In the genomic region with DNA sequence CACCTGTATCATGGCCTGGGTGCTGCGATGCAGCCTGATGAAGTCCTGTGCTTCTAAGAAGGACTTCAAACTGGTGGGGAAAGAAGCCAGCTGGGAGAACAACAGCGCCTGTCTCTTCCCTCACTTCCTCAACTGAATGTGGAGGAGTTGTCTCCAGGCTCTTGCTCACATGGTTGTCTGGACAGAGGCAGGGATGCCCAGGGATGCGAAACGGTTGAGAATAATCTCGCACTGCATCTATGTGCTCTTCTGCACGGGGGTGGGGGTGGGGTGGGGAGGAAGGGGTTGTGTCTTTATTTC, we compare ENCODE assay signal across 17 mouse cellular contexts. TPM values are rescaled to one million over a fixed set of nuclear protein-coding genes. Genes with fewer than 3 reads are reported as not detected.
DNase-seq lines count a peak whose midpoint lies in the region; ATAC-seq and TF ChIP-seq lines count a peak whose summit lies in the region.
"Had no signal": no experiment of that assay in that cellular context is flagged by ENCODE, and none has a peak within 500 bp of the region (broad histone marks: within the 10 kb centered on the region; RNA-seq: fewer than 3 reads in every experiment).

No protein-coding gene starts in this region.

- H3K4me3 ChIP-seq in gastrocnemius, adult 2 months, result peak overlapping the region; percentile 63
- H3K4me3 ChIP-seq in kidney, embryonic 15.5 days (replicated peaks), result no peak overlapping the region
- peak overlapping the region; percentile 34 for H3K4me3 ChIP-seq in embryonic facial prominence, embryonic 14.5 days (ENCODE audit: low read depth, low read length)
- peak overlapping the region; percentile 39 for H3K4me3 ChIP-seq in limb, embryonic 15.5 days

- H3K4me2 ChIP-seq in kidney, embryonic 15.5 days, result peak overlapping the region; percentile 57; the same call in 1 of the 2 replicates
- peak overlapping the region; percentile 51 for H3K4me2 ChIP-seq in embryonic facial prominence, embryonic 14.5 days (ENCODE audit: low read depth, low read length)
- H3K4me2 ChIP-seq in limb, embryonic 15.5 days, result peak overlapping the region; percentile 53

- no peaks in the 10 kb centered on the region for H3K36me3 ChIP-seq in kidney, embryonic 15.5 days
- H3K36me3 ChIP-seq in embryonic facial prominence, embryonic 14.5 days (ENCODE audit: control insufficient read depth, insufficient read depth, low read length), result no peaks in the 10 kb centered on the region
- no peaks in the 10 kb centered on the region for H3K36me3 ChIP-seq in limb, embryonic 15.5 days
- H3K36me3 ChIP-seq: hindbrain, embryonic 13.5 days; neural tube, embryonic 12.5 days had no signal

- peaks cover 13% of the 10 kb centered on the region for H3K4me1 ChIP-seq in kidney, embryonic 15.5 days
- peaks cover 6% of the 10 kb centered on the region; the same call in 1 of the 2 replicates for H3K4me1 ChIP-seq in embryonic facial prominence, embryonic 14.5 days (ENCODE audit: control insufficient read depth, insufficient read depth, low read length)
- H3K4me1 ChIP-seq in limb, embryonic 15.5 days, result peaks cover 32% of the 10 kb centered on the region

- H3K27ac ChIP-seq in gastrocnemius, adult 2 months, result no peak overlapping the region
- H3K27ac ChIP-seq in kidney, embryonic 15.5 days, result no peak overlapping the region
- H3K27ac ChIP-seq in embryonic facial prominence, embryonic 14.5 days (replicated peaks; ENCODE audit: low read depth, low read length), result no peak overlapping the region; the same call in 1 of the 2 replicates
- H3K27ac ChIP-seq in limb, embryonic 15.5 days, result peak overlapping the region; percentile 28
- H3K27ac ChIP-seq: hindbrain, embryonic 13.5 days; liver, embryonic 14.5 days; neural tube, embryonic 12.5 days had no signal

- ATAC-seq in kidney, embryonic 15.5 days (replicated peaks; ENCODE audit: low FRiP score), result no peak
- no peak for ATAC-seq in embryonic facial prominence, embryonic 14.5 days (ENCODE audit: low read depth)
- no peak for ATAC-seq in limb, embryonic 15.5 days (ENCODE audit: insufficient number of reproducible peaks, low FRiP score, low TSS enrichment, low read depth)
- ATAC-seq in megakaryocyte progenitor cell, adult 5-6 weeks (replicated peaks; ENCODE audit: poor library complexity), result no peak

- intact Hi-C loops in gastrocnemius, adult 2 months (cut with DNase I), result no loop called here
- intact Hi-C loops in gastrocnemius, postnatal 14 days (cut with DNase I; ENCODE audit: low total_unique reads), result no loop called here

- H3K9ac ChIP-seq in kidney, embryonic 15.5 days, result no peak overlapping the region
- peak overlapping the region; percentile 48 for H3K9ac ChIP-seq in embryonic facial prominence, embryonic 14.5 days (ENCODE audit: low read depth, low read length)
- no peak overlapping the region for H3K9ac ChIP-seq in limb, embryonic 15.5 days
- H3K9ac ChIP-seq: hindbrain, embryonic 13.5 days; liver, embryonic 14.5 days; neural tube, embryonic 12.5 days had no signal

- peaks cover 100% of the 10 kb centered on the region for H3K27me3 ChIP-seq in kidney, embryonic 15.5 days
- H3K27me3 ChIP-seq in embryonic facial prominence, embryonic 14.5 days (replicated peaks; ENCODE audit: control insufficient read depth, insufficient read depth, low read length), result peaks cover 100% of the 10 kb centered on the region
- H3K27me3 ChIP-seq in limb, embryonic 15.5 days, result peaks cover 86% of the 10 kb centered on the region

- no peaks in the 10 kb centered on the region for H3K9me3 ChIP-seq in kidney, embryonic 15.5 days (replicated peaks)
- H3K9me3 ChIP-seq in embryonic facial prominence, embryonic 14.5 days (ENCODE audit: control insufficient read depth, low read length), result no peaks in the 10 kb centered on the region
- H3K9me3 ChIP-seq in limb, embryonic 15.5 days, result no peaks in the 10 kb centered on the region
- H3K9me3 ChIP-seq: hindbrain, embryonic 13.5 days; neural tube, embryonic 12.5 days had no signal

- no peak for DNase-seq in gastrocnemius, adult 2 months
- DNase-seq in gastrocnemius, postnatal 14 days, result no peak
- DNase-seq in kidney, adult 8-10 months, result no peak
- no peak for DNase-seq in embryonic facial prominence, embryonic 14.5 days (ENCODE audit: low spot score)
- no peak for DNase-seq in left cerebral cortex, adult 8-10 months (ENCODE audit: low spot score in 2 of 2)
- DNase-seq: B cell, adult 2 months; cerebellum, adult 9-11 months; right cerebral cortex, adult 18-20 months; thymus, postnatal 36 days had no signal

- no peak for TF ChIP-seq CTCF in gastrocnemius, adult 2 months (IDR thresholded peaks at IDR 0.05)

- WGBS in kidney, embryonic 15.5 days, result under 1% methylated on average over 6 of the region's 6 CpGs
- WGBS in embryonic facial prominence, embryonic 14.5 days, result 7% methylated on average over 6 of the region's 6 CpGs
- WGBS in limb, embryonic 15.5 days, result 16% methylated on average over 6 of the region's 6 CpGs

RNA-seq across cellular contexts. Expression of a gene that starts 20.7 kb away (rescaled TPM):
- under 1 TPM in 1 of 2 experiments, not detected in 1; 0.08 TPM for total RNA-seq in gastrocnemius, adult 2 months (2021)
- under 1 TPM; 0.29 to 0.47 TPM for total RNA-seq in gastrocnemius, postnatal 14 days (2021)
- 0.27 and 1.7 TPM in 2 replicates for polyA plus RNA-seq in kidney, embryonic 15.5 days (2015; fragmentation: Nextera tagmentation; extraction: Ambion mirVana)
- polyA plus RNA-seq in embryonic facial prominence, embryonic 14.5 days (2014; fragmentation: Nextera tagmentation; extraction: Ambion mirVana), result 2.9 and 3.6 TPM in 2 replicates
- polyA plus RNA-seq in limb, embryonic 15.5 days (2015; fragmentation: Nextera tagmentation; extraction: Ambion mirVana), result 5.0 and 6.6 TPM in 2 replicates
- not detected in 2 replicates for total RNA-seq in megakaryocyte progenitor cell, adult 5-6 weeks (2015)
- total RNA-seq in megakaryocyte progenitor cell, adult 5-6 weeks (2017), result not detected in 2 replicates
- not detected for total RNA-seq in left cerebral cortex, adult 8-10 months (2022)
- total RNA-seq: layer of hippocampus, postnatal 25 days; MEL had no signal
- polyA plus RNA-seq: hindbrain, embryonic 13.5 days had no signal
